Mouse (Mus musculus) lung, adult 2 months (tissue): ENCODE data around the gene Lrrc47. TPM values are rescaled to one million over a fixed set of nuclear protein-coding genes. Genes with fewer than 3 reads are reported as not detected.

Source experiments
- DNase-seq: peaks from one replicate; pipeline ENCODE4 v3.0.0; 2022
- H3K4me1 ChIP-seq: fragments of 200-500 bp; 2 replicates; pipeline ENCODE4 v1.6.1; 2011; ENCODE audit warnings: low read length; ENCODE audit not compliant: control insufficient read depth, insufficient read depth
- H3K4me3 ChIP-seq: fragments of 200-500 bp; replicated peaks from 2 replicates; pipeline ENCODE3; 2011; ENCODE audit warnings: low read depth, mild to moderate bottlenecking, control low read depth, low read length; ENCODE audit errors: extremely low read depth
- CTCF ChIP-seq: fragments of 200-500 bp; IDR thresholded peaks from 2 replicates; pipeline ENCODE4 v1.5.1; 2011; ENCODE audit warnings: mild to moderate bottlenecking, low read length, control low read depth; ENCODE audit not compliant: insufficient read depth
- POLR2A ChIP-seq: fragments of 200-500 bp; IDR thresholded peaks from 2 replicates; pipeline ENCODE4 v1.6.1; 2011; ENCODE audit warnings: low read depth, mild to moderate bottlenecking, control low read depth, low read length, borderline replicate concordance; ENCODE audit errors: extremely low read depth
- WGBS: fragments of 180-500 bp; shearing (Covaris S2); methylation state at CpG from one replicate; pipeline ENCODE4 v1.1.7; 2018; 5-methylcytosine and 5-hydroxymethylcytosine counted together
- polyA plus RNA-seq: library from polyadenylated mRNA; depleted of rRNA; stranded (reverse); fragments of >200 nt; gene quantifications from 2 replicates; pipeline ENCODE4 v1.2.3, GENCODE M21; 2012; rRNA removed

Gene Lrrc47
- 55.5 and 57.4 TPM in 2 replicates for polyA plus RNA-seq

- under 1% methylated on average over 59 of the region's 59 CpGs for WGBS
- Histone ChIP-seq H3K4me1 (peaks cover 12% of the 10 kb centered on the region), H3K4me3 (peak within 1 kb of the TSS; percentile 75)
- TF ChIP-seq CTCF, result no peak
- TF ChIP-seq POLR2A, result peak; percentile 50; the same call in 1 of the 2 replicates
- DNase-seq, result peak; percentile 80
Observed at GRCm38 (mm10) chr4:154011646-154012089, at the start of gene Lrrc47. Lrrc47 (plus strand) TSS chr4:154011731.

- Histone ChIP-seq H3K4me1 (no peaks in the 10 kb centered on the region), H3K4me3 (no peak overlapping the region)
- TF ChIP-seq POLR2A (no peak), CTCF (no peak)
- DNase-seq, result no peak
- WGBS, result 84% methylated on average over 7 of the region's 7 CpGs
Observed at GRCm38 (mm10) chr4:153962631-153963030, 48.9 kb upstream of the Lrrc47 start.

- 89% methylated on average over 5 of the region's 5 CpGs for WGBS
- no peak overlapping the region for H3K4me3 ChIP-seq
- TF ChIP-seq POLR2A, result no peak
- no peaks in the 10 kb centered on the region for H3K4me1 ChIP-seq
- DNase-seq, result no peak
Observed at GRCm38 (mm10) chr4:153966651-153967050, 44.9 kb upstream of the Lrrc47 start.

GRCm38 (mm10) chr4:153967556-153967955 lies 44.0 kb upstream of the Lrrc47 start:
- WGBS, result 90% methylated on average over 2 of the region's 2 CpGs
- no peak for TF ChIP-seq POLR2A
- TF ChIP-seq CTCF, result no peak
- Histone ChIP-seq H3K4me1 (no peaks in the 10 kb centered on the region), H3K4me3 (no peak overlapping the region)
- no peak for DNase-seq

- no peak for DNase-seq
- Histone ChIP-seq H3K4me1 (no peaks in the 10 kb centered on the region), H3K4me3 (no peak overlapping the region)
- WGBS, result 88% methylated on average over 2 of the region's 2 CpGs
- no peak for TF ChIP-seq POLR2A
- TF ChIP-seq CTCF, result no peak
Observed at GRCm38 (mm10) chr4:153968063-153968462, 43.5 kb upstream of the Lrrc47 start.

GRCm38 (mm10) chr4:153974431-153975291 lies 36.9 kb upstream of the Lrrc47 start, which contains the start of the genes Dffb and Cep104:
Dffb (minus strand) TSS chr4:153975126.
Cep104 (plus strand) TSS chr4:153975194.
- DNase-seq, result peak; percentile 91
- Histone ChIP-seq H3K4me1 (peaks cover 2% of the 10 kb centered on the region; the same call in 1 of the 2 replicates), H3K4me3 (peak within 1 kb of the TSS; percentile 90)
- TF ChIP-seq CTCF (no peak), POLR2A (peak; percentile 82; the same call in 1 of the 2 replicates)
- under 1% methylated on average over 68 of the region's 68 CpGs for WGBS

- DNase-seq, result no peak
- peaks cover 2% of the 10 kb centered on the region; the same call in 1 of the 2 replicates for H3K4me1 ChIP-seq
- TF ChIP-seq CTCF (no peak), POLR2A (no peak)
- under 1% methylated on average over 33 of the region's 33 CpGs for WGBS
- peak overlapping the region; percentile 90 for H3K4me3 ChIP-seq
Observed at GRCm38 (mm10) chr4:153975292-153975662, 36.3 kb upstream of the Lrrc47 start.

GRCm38 (mm10) chr4:153975768-153976167 lies 35.8 kb upstream of the Lrrc47 start:
- no peak for TF ChIP-seq POLR2A
- no peak for TF ChIP-seq CTCF
- no peak for DNase-seq
- Histone ChIP-seq H3K4me1 (peaks cover 2% of the 10 kb centered on the region; the same call in 1 of the 2 replicates), H3K4me3 (peak overlapping the region; percentile 90)
- 37% methylated on average over 6 of the region's 6 CpGs for WGBS

- no peak for DNase-seq
- Histone ChIP-seq H3K4me3 (no peak overlapping the region), H3K4me1 (peaks cover 2% of the 10 kb centered on the region; the same call in 1 of the 2 replicates)
- TF ChIP-seq POLR2A (no peak), CTCF (no peak)
- 73% methylated on average over 10 of the region's 10 CpGs for WGBS
Observed at GRCm38 (mm10) chr4:153979243-153979642, 32.3 kb upstream of the Lrrc47 start.

- TF ChIP-seq CTCF (no peak), POLR2A (no peak)
- Histone ChIP-seq H3K4me3 (no peak overlapping the region), H3K4me1 (peaks cover 2% of the 10 kb centered on the region; the same call in 1 of the 2 replicates)
- WGBS, result 87% methylated on average over 11 of the region's 11 CpGs
- DNase-seq, result no peak
Observed at GRCm38 (mm10) chr4:153980470-153980869, 31.1 kb upstream of the Lrrc47 start.
